Mouse (Mus musculus) limb, embryonic 13.5 days (tissue): Measurements from ENCODE around the gene Unc13a. TPM values are rescaled to one million over a fixed set of nuclear protein-coding genes. Genes with fewer than 3 reads are reported as not detected.

Experiments
- ATAC-seq: fragments of 200-750 bp; cut with Nextera tagmentation; 2 replicates; pipeline ENCODE4 v1.8.0; 2017; ENCODE audit warnings: low read depth, moderate number of reproducible peaks, moderate TSS enrichment; ENCODE audit not compliant: low FRiP score
- H3K27ac ChIP-seq: fragments of 300-500 bp; sonication (generic); 2 replicates; pipeline ENCODE4 v1.5.1; 2015; ENCODE audit warnings: inconsistent platforms, mild to moderate bottlenecking, moderate library complexity
- H3K27me3 ChIP-seq: fragments of 300-500 bp; sonication (generic); 2 replicates; pipeline ENCODE4 v1.6.1; 2015; ENCODE audit warnings: mild to moderate bottlenecking, inconsistent platforms
- H3K36me3 ChIP-seq: fragments of 300-500 bp; sonication (generic); 2 replicates; pipeline ENCODE4 v1.6.1; 2015; ENCODE audit warnings: inconsistent platforms, mild to moderate bottlenecking, moderate library complexity
- H3K4me1 ChIP-seq: fragments of 300-500 bp; sonication (generic); 2 replicates; pipeline ENCODE4 v1.6.1; 2015; ENCODE audit warnings: inconsistent platforms
- H3K4me2 ChIP-seq: fragments of 300-500 bp; sonication (generic); replicated peaks from 2 replicates; pipeline ENCODE4 v1.6.1; 2015; ENCODE audit warnings: inconsistent platforms, mild to moderate bottlenecking, moderate library complexity
- H3K4me3 ChIP-seq: fragments of 300-500 bp; sonication (generic); 2 replicates; pipeline ENCODE4 v1.5.1; 2015; ENCODE audit warnings: moderate library complexity, mild to moderate bottlenecking, inconsistent platforms
- H3K9ac ChIP-seq: fragments of 300-500 bp; sonication (generic); 2 replicates; pipeline ENCODE4 v1.6.1; 2015; ENCODE audit warnings: mild to moderate bottlenecking, inconsistent platforms
- H3K9me3 ChIP-seq: fragments of 300-500 bp; sonication (generic); 2 replicates; pipeline ENCODE4 v1.6.1; 2016; ENCODE audit warnings: inconsistent platforms
- WGBS: fragments of 180-500 bp; shearing (Covaris S2); methylation state at CpG from one replicate; pipeline ENCODE4 v1.1.7; 2015; 5-methylcytosine and 5-hydroxymethylcytosine counted together
- polyA plus RNA-seq: library from polyadenylated mRNA; unstranded; fragments of >200 nt; fragmentation: Nextera tagmentation; extraction: Ambion mirVana; gene quantifications from 2 replicates; pipeline ENCODE4 v1.2.1, GENCODE M21; 2015

Unc13a gene
- polyA plus RNA-seq, 1 experiment from 2014 or later, result 0.75 TPM

- Histone ChIP-seq H3K4me1 (peaks cover 27% of the 10 kb centered on the region), H3K4me3 (peak overlapping the region; percentile 48), H3K36me3 (0 out of 2 replicates have a peak, but pooled peaks cover 6% of the 10 kb centered on the region), H3K27ac (no peak overlapping the region), H3K27me3 (peaks cover 47% of the 10 kb centered on the region), H3K9me3 (no peaks in the 10 kb centered on the region), H3K4me2 (peak overlapping the region; percentile 86), H3K9ac (peak overlapping the region; percentile 65)
- WGBS, result 4% methylated on average over 65 of the region's 65 CpGs
- ATAC-seq, result peak; percentile 20
Observed at GRCm38 (mm10) chr8:71601939-71602665, 69.5 kb downstream of the Unc13a start.

GRCm38 (mm10) chr8:71598841-71599240 is 72.7 kb downstream of the Unc13a start:
- no peak overlapping the region for H3K9ac ChIP-seq
- H3K4me3 ChIP-seq, result no peak overlapping the region
- WGBS, result 92% methylated on average over 5 of the region's 5 CpGs
- H3K4me1 ChIP-seq, result peaks cover 37% of the 10 kb centered on the region
- H3K4me2 ChIP-seq, result no peak overlapping the region
- H3K36me3 ChIP-seq, result peaks cover 21% of the 10 kb centered on the region
- ATAC-seq, result no peak
- H3K27ac ChIP-seq, result no peak overlapping the region
- H3K27me3 ChIP-seq, result peaks cover 43% of the 10 kb centered on the region
- no peaks in the 10 kb centered on the region for H3K9me3 ChIP-seq

GRCm38 (mm10) chr8:71598375-71598774 is 73.2 kb downstream of the Unc13a start:
- no peak overlapping the region for H3K27ac ChIP-seq
- ATAC-seq, result no peak
- no peak overlapping the region for H3K4me2 ChIP-seq
- no peaks in the 10 kb centered on the region for H3K9me3 ChIP-seq
- H3K4me3 ChIP-seq, result no peak overlapping the region
- no peak overlapping the region for H3K9ac ChIP-seq
- H3K4me1 ChIP-seq, result peaks cover 37% of the 10 kb centered on the region
- peaks cover 25% of the 10 kb centered on the region for H3K36me3 ChIP-seq
- H3K27me3 ChIP-seq, result peaks cover 38% of the 10 kb centered on the region

GRCm38 (mm10) chr8:71597451-71597850 is 74.1 kb downstream of the Unc13a start, which contains the start of gene Fam129c:
TSS of gene Fam129c (plus strand) at chr8:71597648.
- Histone ChIP-seq H3K36me3 (peaks cover 27% of the 10 kb centered on the region), H3K9me3 (no peaks in the 10 kb centered on the region), H3K9ac (no peak within 1 kb of the TSS), H3K4me1 (peaks cover 37% of the 10 kb centered on the region), H3K4me3 (no peak within 1 kb of the TSS), H3K27me3 (peaks cover 29% of the 10 kb centered on the region), H3K27ac (no peak within 1 kb of the TSS), H3K4me2 (no peak within 1 kb of the TSS)
- WGBS, result 81% methylated on average over 3 of the region's 3 CpGs
- ATAC-seq, result no peak

GRCm38 (mm10) chr8:71596798-71597197 is 74.8 kb downstream of the Unc13a start:
- no peak for ATAC-seq
- H3K4me3 ChIP-seq, result no peak overlapping the region
- peaks cover 27% of the 10 kb centered on the region for H3K36me3 ChIP-seq
- H3K9ac ChIP-seq, result no peak overlapping the region
- H3K27me3 ChIP-seq, result peaks cover 22% of the 10 kb centered on the region
- no peak overlapping the region for H3K4me2 ChIP-seq
- WGBS, result 71% methylated on average over 4 of the region's 4 CpGs
- H3K27ac ChIP-seq, result no peak overlapping the region
- no peaks in the 10 kb centered on the region for H3K9me3 ChIP-seq
- H3K4me1 ChIP-seq, result peaks cover 31% of the 10 kb centered on the region

GRCm38 (mm10) chr8:71596384-71596783 is 75.2 kb downstream of the Unc13a start:
- no peaks in the 10 kb centered on the region for H3K9me3 ChIP-seq
- H3K4me1 ChIP-seq, result peaks cover 32% of the 10 kb centered on the region
- peaks cover 27% of the 10 kb centered on the region for H3K36me3 ChIP-seq
- H3K27me3 ChIP-seq, result peaks cover 18% of the 10 kb centered on the region
- peak overlapping the region; percentile 35; the same call in 1 of the 2 replicates for H3K4me2 ChIP-seq
- H3K9ac ChIP-seq, result peak overlapping the region; percentile 35; the same call in 1 of the 2 replicates
- 61% methylated on average over 6 of the region's 6 CpGs for WGBS
- no peak overlapping the region for H3K27ac ChIP-seq
- H3K4me3 ChIP-seq, result no peak overlapping the region
- ATAC-seq, result no peak

GRCm38 (mm10) chr8:71595862-71596261 is 75.7 kb downstream of the Unc13a start:
- no peaks in the 10 kb centered on the region for H3K9me3 ChIP-seq
- H3K36me3 ChIP-seq, result peaks cover 27% of the 10 kb centered on the region
- H3K4me3 ChIP-seq, result peak overlapping the region; percentile 5; the same call in 1 of the 2 replicates
- peak overlapping the region; percentile 35; the same call in 1 of the 2 replicates for H3K9ac ChIP-seq
- H3K27ac ChIP-seq, result no peak overlapping the region
- 6% methylated on average over 27 of the region's 27 CpGs for WGBS
- peaks cover 37% of the 10 kb centered on the region for H3K4me1 ChIP-seq
- H3K27me3 ChIP-seq, result peaks cover 13% of the 10 kb centered on the region
- peak; percentile 12; the same call in 1 of the 2 replicates for ATAC-seq
- H3K4me2 ChIP-seq, result peak overlapping the region; percentile 35; the same call in 1 of the 2 replicates

GRCm38 (mm10) chr8:71594324-71594722 is 77.2 kb downstream of the Unc13a start:
- peaks cover 24% of the 10 kb centered on the region for H3K36me3 ChIP-seq
- ATAC-seq, result no peak
- peaks cover 40% of the 10 kb centered on the region for H3K4me1 ChIP-seq
- 94% methylated on average over 4 of the region's 4 CpGs for WGBS
- no peak overlapping the region for H3K4me2 ChIP-seq
- H3K9me3 ChIP-seq, result no peaks in the 10 kb centered on the region
- H3K4me3 ChIP-seq, result no peak overlapping the region
- H3K27ac ChIP-seq, result no peak overlapping the region
- no peaks in the 10 kb centered on the region for H3K27me3 ChIP-seq
- H3K9ac ChIP-seq, result no peak overlapping the region

- Histone ChIP-seq H3K27me3 (no peaks in the 10 kb centered on the region), H3K4me1 (peaks cover 40% of the 10 kb centered on the region), H3K4me3 (0 out of 2 replicates have a peak overlapping the region, but pooled peaks have one; percentile 1), H3K9me3 (no peaks in the 10 kb centered on the region), H3K4me2 (peak overlapping the region; percentile 99; the same call in 1 of the 2 replicates), H3K9ac (0 out of 2 replicates have a peak overlapping the region, but pooled peaks have one; percentile 35), H3K27ac (no peak overlapping the region), H3K36me3 (peaks cover 21% of the 10 kb centered on the region)
- ATAC-seq, result no peak
- WGBS, result 93% methylated on average over 8 of the region's 8 CpGs
Observed at GRCm38 (mm10) chr8:71593556-71594323, 77.8 kb downstream of the Unc13a start.

GRCm38 (mm10) chr8:71592374-71593170 is 79.0 kb downstream of the Unc13a start:
- peaks cover 40% of the 10 kb centered on the region for H3K4me1 ChIP-seq
- peak overlapping the region; percentile 99 for H3K4me2 ChIP-seq
- peak overlapping the region; percentile 95 for H3K9ac ChIP-seq
- peak overlapping the region; percentile 96 for H3K27ac ChIP-seq
- peak; percentile 68 for ATAC-seq
- H3K27me3 ChIP-seq, result no peaks in the 10 kb centered on the region
- peak overlapping the region; percentile 88 for H3K4me3 ChIP-seq
- H3K36me3 ChIP-seq, result peaks cover 21% of the 10 kb centered on the region
- WGBS, result 5% methylated on average over 60 of the region's 60 CpGs
- no peaks in the 10 kb centered on the region for H3K9me3 ChIP-seq

GRCm38 (mm10) chr8:71591471-71592373 is 79.8 kb downstream of the Unc13a start, which contains the start of gene Pgls:
TSS of gene Pgls (plus strand) at chr8:71592176.
- no peaks in the 10 kb centered on the region for H3K9me3 ChIP-seq
- WGBS, result under 1% methylated on average over 71 of the region's 71 CpGs
- ATAC-seq, result peak; percentile 88

More at GRCm38 (mm10) chr8:71591471-71592373, 79.8 kb downstream of the Unc13a start, which contains the start of gene Pgls:
- Histone ChIP-seq H3K4me1 (peaks cover 40% of the 10 kb centered on the region), H3K36me3 (peaks cover 26% of the 10 kb centered on the region), H3K4me3 (peak within 1 kb of the TSS; percentile 88), H3K4me2 (peak within 1 kb of the TSS; percentile 99), H3K27ac (peak within 1 kb of the TSS; percentile 96), H3K9ac (peak within 1 kb of the TSS; percentile 95), H3K27me3 (no peaks in the 10 kb centered on the region)
